Mouse (Mus musculus) right cerebral cortex, postnatal 25 days (tissue): ENCODE measurements around the gene Bid.
"Not testable (repeated sequence)": the region's sequence is repeated elsewhere in the genome, so short reads cannot be mapped to it uniquely, and the experiment has no call there.

Experiments used
- DNase-seq: peaks from one replicate; pipeline ENCODE4 v3.0.0; 2022

Bid gene

DNA sequence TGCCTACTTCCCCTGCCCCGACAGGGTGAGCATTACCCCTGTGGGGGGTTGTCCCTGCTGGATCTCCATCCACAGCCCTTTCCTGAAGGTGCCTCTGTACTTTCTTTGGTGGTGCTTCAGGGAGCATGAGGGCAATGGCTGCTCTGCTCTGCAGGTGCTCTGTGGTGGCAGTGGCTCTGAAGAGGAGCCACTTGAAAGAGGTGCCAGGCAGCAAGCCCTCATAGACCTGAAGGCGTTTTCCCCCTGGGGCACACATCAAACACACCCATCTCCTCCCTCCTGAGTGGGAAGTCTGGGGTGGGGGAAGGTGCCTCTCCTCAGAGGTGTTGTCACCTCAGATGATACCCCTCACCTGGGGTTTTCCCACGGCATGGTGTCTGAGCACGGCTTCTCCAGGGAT is 17.5 kb upstream of the Bid start:
- DNase-seq = no peak

DNA sequence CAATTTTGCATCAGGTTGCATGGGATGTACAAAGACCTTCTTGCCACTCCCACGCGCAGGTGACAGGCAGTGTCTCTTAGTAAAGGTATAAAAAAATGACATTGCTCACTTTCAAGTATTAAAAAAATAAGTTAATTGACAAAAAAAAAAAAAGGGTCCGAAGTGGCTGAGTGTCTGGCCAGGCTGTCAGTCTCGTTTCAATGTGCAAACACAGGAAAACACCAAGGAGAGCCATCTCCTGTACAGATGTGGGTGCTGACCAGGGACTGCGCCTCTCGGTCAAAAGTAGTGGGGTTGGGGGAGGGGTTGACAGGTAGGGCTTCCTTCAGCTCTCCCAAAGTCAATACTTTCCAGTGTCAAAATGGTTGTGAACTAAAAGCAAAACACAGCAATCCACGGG is 17.0 kb upstream of the Bid start:
- DNase-seq = no peak

DNA sequence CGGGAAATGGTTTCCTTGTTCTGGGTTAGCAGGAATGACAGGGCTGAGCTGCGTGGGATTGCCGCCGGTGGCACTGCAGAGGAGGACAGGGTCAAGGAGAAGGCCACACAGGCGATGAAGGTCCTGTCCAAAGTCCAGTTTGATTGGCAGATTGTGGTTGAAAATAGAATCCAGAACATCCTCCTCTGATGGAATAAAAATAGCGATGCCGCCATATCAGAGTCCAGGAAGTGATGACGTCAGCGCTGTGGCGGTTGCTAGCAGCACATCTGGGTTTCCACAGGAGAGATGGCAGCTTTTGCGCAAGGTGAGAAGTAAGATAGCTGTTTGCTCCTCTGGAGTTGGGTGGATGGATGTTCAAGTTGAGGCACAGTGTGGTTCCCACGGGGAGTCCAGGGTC is 15.9 kb upstream of the Bid start:
- DNase-seq = no peak

GRCm38 (mm10) chr6:120930450-120931306 is 14.0 kb upstream of the Bid start:
- DNase-seq = no peak

DNA sequence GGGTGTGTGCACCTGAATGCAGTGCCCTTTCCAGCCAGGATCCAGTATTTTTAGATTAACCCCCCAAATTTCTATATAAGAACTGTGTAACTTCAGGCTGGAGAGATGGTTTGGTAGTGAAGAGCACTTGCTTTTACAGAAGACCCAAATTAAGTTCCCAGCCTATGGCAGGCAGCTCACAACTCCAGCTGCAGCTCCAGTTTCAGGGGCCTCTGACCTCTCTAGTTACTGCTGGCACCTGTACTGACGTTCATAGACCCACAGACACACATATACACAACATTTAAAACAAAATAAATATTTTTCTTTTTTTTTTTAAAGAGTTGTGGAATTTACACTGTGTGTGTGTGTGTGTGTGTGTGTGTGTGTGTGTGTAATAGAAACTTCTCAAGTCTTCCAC is 12.8 kb upstream of the Bid start:
- no peak for DNase-seq

DNA sequence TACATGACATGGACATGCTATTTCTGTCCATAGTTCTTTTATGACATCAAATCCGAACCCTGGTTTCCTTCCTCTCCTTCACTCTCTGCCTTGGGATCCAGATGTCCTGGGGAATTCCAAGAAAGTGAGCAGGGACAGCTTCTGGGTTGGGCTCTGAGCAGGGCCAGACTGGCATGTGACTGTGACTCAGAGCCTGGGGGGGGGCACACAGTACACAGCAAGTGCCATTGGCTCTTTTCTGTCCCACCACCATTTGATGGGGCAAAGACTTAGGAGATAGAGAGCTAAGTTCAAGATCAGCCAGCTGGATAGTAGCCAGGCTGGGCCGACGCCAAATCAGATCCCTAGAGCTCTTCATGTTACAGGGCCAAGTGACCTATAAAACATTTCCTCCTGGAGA is 11.1 kb upstream of the Bid start:
- DNase-seq = no peak

DNA sequence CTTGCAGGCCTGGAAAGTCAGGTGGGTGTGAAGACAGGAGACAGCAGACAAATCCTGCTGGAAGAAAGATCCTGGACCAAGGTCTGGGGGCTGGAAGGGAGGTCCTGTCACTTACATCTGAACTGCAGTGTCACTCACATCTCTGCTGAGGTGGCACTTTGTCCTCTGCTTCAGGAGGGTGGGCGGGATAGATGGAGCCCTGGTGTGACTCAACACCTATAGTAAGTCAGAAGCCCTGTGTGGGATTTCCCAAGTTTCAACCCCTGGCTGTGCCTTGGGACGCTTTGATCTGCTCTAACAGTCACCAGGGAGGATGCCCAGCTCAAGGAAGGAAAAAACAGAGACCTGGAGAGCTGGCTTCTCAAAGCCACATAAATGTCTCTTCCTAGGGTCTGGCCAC is 10.2 kb upstream of the Bid start:
- DNase-seq = no peak

GRCm38 (mm10) chr6:120924791-120925321 is 8.2 kb upstream of the Bid start:
- DNase-seq = not testable (repeated sequence)

DNA sequence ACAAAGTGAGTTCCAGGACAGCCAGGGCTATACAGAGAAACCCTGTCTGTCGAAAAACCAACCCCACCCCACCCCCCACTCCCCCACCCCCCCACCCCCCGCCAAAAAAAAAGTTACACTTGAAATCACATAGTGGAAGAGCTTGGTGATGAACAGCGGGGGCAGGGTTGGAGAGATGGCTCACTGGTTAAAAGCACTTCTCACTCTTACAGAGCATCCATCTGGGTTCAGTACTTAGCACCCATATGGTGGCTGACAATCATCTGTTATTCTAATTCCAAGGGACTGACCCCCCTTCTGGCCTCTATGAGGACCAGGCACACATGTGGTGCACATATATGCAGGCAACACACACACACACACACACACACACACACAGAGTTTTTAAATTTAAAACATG is 1.3 kb upstream of the Bid start:
- DNase-seq = no peak

- not testable (repeated sequence) for DNase-seq
These were observed 574 bp upstream of the Bid start for GRCm38 (mm10) chr6:120916972-120917881.

DNA sequence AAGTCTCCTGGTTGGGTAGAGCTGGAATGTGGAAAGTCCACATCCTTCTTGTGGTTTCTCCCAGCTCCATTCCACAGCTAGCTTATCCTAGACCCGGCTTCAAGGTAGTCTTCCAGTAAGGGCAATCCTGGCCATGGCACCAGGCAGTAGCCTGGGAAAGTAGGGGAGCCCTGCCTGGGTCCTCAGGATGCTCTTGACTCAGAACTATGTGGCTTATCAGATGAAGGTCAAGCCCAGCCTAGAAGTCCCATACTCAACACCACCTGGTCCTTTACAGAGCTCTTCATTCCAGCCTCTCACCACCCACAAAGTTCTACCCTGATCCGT is 1.0 kb downstream of the Bid start:
- DNase-seq = no peak

DNA sequence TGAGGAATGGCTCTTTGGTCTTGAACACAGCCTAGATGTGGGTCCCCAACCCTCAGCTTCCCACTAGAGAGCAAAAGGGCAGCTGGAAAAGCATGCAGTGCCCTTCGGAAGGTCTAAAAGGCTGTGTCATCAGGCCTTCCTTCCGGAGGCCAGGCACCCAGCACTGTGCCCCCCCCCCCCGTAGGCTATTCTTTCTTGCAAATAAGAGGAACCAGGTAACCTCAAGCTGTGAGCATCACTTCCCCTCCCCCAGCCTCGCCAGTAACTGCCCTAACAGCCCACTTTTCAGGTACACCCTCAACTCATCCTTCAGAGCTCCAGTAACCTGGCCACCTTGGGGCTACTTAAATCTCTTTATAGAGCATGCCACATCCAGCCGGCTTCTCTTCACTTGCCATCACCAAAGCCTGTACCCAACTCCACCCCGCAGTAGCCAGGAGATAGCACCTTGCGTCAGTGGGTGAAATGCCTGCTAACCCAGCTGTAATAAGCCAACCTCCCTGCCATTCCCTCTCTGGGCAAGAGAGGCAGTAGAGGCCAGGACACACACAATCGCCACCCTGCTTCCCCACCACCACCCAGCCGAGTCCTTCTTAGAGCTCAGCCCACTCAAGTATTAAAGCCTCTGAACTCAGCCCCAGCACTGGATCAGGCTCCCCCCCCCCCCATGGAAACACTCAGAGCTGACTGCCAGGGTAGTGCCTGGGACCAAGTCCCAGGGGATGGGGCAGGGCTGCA is 1.6 kb downstream of the Bid start:
- DNase-seq = no peak

DNA sequence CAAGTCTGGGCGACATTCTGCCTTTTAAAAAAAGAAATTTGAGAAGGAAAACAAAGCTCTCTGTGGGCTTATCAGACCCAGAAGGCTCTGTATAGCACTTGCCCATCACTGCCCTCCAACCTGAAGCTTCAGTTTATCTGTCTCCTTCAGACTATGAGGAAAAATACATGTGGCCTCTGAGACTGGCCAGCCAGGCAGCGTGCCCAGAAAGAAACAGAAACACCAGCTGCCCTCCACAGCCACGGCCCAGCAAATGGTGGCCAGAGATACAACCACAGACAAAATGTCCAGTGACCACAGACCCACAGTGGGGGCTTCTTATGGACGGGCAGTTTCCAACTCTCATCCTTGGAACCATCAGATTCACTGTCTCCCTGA is 2.1 kb downstream of the Bid start:
- no peak for DNase-seq

GRCm38 (mm10) chr6:120913783-120914182 is 2.9 kb downstream of the Bid start:
- DNase-seq = no peak

- no peak for DNase-seq
These were observed 3.7 kb downstream of the Bid start for GRCm38 (mm10) chr6:120912931-120913330.

- DNase-seq = no peak
These were observed 5.2 kb downstream of the Bid start for GRCm38 (mm10) chr6:120911213-120912007.

DNA sequence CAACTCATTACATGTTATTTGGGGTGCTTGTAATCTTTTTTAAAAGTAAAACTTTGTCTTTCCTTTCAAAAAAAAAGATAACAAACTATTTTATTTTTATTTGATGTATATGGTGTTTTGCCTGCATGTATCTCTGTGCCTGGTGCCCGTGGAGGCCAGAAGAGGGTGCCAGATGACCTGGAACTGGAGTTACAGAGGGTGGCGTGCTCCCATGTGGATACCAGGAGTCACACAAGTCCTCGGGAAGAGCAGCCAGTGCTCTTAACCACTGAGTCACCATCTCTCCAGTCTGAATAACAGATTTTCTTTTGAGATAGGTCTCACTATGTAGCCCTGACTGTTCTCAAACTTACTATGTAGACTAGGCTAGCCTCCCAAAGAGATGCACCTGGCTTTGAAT is 7.2 kb downstream of the Bid start:
- no peak for DNase-seq

DNA sequence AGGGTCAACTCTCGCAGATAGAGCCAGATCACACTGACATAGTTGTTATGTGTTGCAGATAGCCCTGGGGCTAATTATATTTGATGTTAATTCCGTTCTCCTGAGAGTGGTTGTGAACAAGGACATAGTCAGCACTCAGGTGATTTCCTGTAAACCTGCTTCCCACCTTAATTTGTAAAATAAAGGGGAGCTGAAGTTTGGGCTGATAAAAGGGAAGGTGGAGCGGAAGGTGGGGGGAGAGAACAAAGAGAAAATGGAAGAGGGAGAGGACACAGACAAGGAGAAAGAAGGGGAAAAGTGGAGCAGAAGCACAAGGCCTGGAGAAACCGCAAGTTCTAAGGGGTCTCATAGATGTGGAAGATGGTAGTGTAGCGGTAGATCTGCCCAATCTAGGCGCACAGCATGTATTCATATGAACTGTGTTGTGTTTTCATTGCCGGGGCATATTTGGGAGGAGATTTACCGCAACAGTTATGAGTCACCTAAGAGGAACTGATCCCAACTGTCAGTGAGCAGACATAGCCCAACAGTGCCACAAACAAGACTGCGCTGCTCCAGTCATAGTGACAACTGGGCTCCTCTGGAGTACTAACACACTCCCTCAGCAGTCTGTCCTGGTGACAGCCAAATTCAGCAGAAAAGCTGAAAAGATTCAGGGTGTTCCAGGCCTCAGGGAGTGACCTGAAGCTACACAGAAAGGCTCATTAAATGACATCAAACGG is 8.6 kb downstream of the Bid start:
- not testable (repeated sequence) for DNase-seq

GRCm38 (mm10) chr6:120906521-120906920 is 10.1 kb downstream of the Bid start:
- no peak for DNase-seq

- no peak for DNase-seq
These were observed 11.5 kb downstream of the Bid start for GRCm38 (mm10) chr6:120905111-120905510.

- DNase-seq = no peak
These were observed 12.7 kb downstream of the Bid start for GRCm38 (mm10) chr6:120903961-120904360.

GRCm38 (mm10) chr6:120903450-120903912 is 13.2 kb downstream of the Bid start:
- DNase-seq = no peak
